Mouse (Mus musculus): ENCODE results near the gene Ccdc62. TPM values are rescaled to one million over a fixed set of nuclear protein-coding genes. Genes with fewer than 3 reads are reported as not detected.

The Ccdc62 gene
- total RNA-seq, 2 experiments from 2014 or later = 2.1 to 4.2 TPM

GRCm38 (mm10) chr5:123996695-123997094 lies 66.2 kb downstream of the Ccdc62 start:
- ATAC-seq (replicated peaks; ENCODE audit: low FRiP score, low TSS enrichment, poor library complexity, severe bottlenecking) = no peak

DNA sequence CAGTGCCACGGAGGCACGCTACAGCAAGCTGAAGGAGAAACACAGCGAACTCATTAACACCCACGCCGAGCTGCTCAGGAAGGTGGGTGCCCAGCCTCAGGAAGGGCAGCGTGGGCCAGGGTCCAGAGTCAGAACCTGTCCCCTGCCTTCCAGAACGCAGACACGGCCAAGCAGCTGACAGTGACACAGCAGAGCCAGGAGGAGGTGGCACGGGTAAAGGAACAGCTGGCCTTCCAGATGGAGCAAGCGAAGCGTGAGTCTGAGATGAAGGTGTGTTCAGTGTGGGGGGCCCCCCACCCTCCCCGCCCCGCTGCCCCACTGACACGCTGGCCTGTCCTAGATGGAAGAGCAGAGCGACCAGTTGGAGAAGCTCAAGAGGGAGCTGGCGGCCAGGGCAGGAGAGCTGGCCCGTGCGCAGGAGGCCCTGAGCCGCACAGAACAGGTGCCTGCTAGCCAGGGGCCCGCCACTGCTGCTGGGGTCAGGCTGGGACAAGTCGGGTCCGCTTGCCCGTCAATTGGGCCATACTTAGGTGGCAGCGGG lies 66.8 kb downstream of the Ccdc62 start:
- no peak for ATAC-seq (replicated peaks; ENCODE audit: low FRiP score, low TSS enrichment, poor library complexity, severe bottlenecking)

DNA sequence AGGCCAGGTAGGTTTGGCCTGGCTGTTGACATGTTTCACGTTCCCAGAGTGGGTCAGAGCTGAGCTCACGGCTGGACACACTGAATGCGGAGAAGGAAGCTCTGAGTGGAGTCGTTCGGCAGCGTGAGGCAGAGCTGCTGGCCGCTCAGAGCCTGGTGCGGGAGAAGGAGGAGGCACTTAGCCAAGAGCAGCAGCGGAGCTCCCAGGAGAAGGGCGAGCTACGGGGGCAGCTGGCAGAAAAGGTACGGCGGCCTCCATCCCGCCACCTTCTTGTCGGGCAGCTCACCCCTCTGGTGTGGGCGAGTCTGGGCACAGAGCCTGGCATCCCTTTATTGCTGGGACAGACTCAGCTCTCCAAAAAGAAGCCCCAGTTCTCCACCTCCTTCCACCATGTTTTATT lies 67.3 kb downstream of the Ccdc62 start:
- ATAC-seq (replicated peaks; ENCODE audit: low FRiP score, low TSS enrichment, poor library complexity, severe bottlenecking) = no peak

DNA sequence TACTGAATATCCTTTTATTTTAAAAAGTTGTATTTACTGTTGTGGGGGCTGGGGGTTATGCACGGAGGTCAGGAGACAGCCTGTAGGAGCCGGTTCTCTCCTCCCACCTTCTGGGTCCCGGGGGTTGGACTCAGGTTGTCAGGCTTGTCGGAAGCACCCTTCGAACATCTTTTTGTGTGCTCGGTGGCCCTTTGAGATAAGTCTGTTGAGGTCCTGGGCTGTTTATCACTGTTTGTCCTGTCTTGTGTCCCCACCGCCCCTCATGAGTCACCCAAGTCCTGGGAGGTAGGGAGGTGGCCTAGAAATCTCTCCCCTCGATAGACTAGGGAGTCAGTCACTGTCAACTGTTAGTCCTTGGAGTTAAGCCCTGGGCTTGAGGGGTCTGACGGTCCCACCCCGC lies 67.9 kb downstream of the Ccdc62 start:
- no peak for ATAC-seq (replicated peaks; ENCODE audit: low FRiP score, low TSS enrichment, poor library complexity, severe bottlenecking)

DNA sequence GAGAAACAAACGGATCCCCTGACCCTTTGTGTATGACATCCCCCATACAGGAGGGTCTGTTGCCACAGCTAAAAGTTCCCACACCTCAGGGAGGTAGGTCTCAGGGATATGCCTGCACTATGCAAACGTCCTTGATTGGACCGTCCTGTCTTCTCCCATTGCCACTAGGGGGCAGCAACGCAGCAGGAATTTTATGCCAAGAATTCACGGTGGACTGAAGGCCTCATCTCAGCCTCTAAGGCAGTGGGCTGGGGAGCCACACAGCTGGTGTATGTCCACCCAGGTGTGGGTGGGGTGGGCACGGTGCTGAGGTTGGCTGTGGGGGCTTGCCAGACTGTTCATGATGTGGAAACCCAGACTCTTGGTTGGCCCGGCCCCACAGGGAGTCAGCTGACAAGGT lies 70.3 kb downstream of the Ccdc62 start:
- ATAC-seq (replicated peaks; ENCODE audit: low FRiP score, low TSS enrichment, poor library complexity, severe bottlenecking) = peak; percentile 45

DNA sequence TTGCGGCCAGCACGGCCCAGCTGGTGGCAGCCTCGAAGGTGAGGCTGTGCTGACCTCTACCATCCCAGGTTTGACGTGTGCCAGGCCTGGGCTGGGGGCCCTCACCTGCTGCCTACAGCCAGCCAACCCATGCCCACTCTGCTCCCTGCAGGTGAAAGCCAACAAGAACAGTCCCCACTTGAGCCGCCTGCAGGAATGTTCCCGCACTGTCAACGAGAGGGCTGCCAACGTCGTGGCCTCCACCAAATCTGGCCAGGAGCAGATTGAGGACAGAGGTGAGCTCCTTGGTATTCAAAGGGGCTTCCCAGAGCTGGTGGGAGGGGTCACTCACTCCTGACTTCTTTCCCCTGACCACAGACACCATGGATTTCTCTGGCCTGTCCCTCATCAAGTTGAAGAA lies 70.8 kb downstream of the Ccdc62 start:
- ATAC-seq (replicated peaks; ENCODE audit: low FRiP score, low TSS enrichment, poor library complexity, severe bottlenecking) = no peak

- ATAC-seq (replicated peaks; ENCODE audit: low FRiP score, low TSS enrichment, poor library complexity, severe bottlenecking) = no peak
These were observed 72.4 kb downstream of the Ccdc62 start for GRCm38 (mm10) chr5:124002876-124003275.

DNA sequence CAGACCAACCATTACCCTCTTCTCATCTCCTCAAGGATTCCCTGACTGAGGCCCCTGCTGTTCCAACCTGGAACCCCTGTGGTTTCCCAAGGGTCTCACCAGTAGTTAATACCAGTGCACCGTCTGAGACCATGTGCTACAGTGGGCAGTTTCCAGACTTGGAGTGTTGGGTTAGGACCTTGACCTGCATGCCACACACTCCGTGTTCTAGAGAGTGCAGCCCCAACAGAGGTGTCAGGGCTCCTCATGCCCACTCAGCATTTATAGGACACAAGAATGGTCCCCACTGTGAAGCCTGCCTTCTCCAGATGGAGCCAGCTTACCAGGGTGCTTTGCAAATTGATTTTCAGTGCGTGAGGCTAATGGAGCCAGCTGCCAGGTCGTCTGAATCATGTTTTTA lies 72.9 kb downstream of the Ccdc62 start:
- ATAC-seq (replicated peaks; ENCODE audit: low FRiP score, low TSS enrichment, poor library complexity, severe bottlenecking) = no peak

DNA sequence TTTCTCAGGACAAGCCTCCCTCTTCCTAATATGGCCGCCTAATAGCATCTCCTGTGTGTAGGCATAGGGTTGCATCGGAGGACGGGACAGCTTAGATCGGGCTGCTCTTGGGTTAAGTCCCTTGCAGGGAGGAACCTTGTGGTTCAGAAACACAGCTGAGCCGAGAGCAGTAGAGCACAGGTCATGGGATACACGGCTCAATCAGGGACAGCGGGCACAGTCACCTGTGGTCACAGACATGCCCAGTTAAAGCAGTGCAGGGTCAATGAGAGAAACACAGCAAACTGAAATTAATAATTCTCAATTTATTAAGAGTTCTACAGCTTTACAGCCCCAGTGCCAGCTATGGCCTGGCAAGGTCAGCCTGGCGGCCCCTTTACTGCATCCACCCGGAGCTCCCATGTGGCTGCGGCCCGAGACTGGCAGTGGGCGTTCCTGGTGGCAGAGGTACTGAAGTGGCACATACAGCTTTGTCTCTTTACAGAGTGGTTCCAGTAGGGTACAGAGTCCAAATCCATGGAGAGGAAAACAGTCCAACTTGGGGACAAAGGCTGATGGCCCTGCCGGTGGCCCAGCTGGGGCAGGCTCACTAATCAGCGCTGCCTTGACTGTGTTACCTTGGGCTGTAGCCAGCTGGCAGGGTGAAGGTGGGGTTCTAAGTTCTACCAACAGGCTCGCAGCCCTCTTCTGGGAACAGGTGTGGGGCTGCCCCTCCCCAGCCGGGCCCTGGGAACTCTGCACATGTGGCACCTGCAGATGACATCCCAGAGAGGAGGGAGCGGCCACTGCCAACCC lies 74.1 kb downstream of the Ccdc62 start:
- no peak for ATAC-seq (replicated peaks; ENCODE audit: low FRiP score, low TSS enrichment, poor library complexity, severe bottlenecking)

GRCm38 (mm10) chr5:124005151-124005500 lies 74.6 kb downstream of the Ccdc62 start:
- no peak for ATAC-seq (replicated peaks; ENCODE audit: low FRiP score, low TSS enrichment, poor library complexity, severe bottlenecking)

- ATAC-seq (replicated peaks; ENCODE audit: low FRiP score, low TSS enrichment, poor library complexity, severe bottlenecking) = no peak
These were observed 75.1 kb downstream of the Ccdc62 start for GRCm38 (mm10) chr5:124005591-124005990.

DNA sequence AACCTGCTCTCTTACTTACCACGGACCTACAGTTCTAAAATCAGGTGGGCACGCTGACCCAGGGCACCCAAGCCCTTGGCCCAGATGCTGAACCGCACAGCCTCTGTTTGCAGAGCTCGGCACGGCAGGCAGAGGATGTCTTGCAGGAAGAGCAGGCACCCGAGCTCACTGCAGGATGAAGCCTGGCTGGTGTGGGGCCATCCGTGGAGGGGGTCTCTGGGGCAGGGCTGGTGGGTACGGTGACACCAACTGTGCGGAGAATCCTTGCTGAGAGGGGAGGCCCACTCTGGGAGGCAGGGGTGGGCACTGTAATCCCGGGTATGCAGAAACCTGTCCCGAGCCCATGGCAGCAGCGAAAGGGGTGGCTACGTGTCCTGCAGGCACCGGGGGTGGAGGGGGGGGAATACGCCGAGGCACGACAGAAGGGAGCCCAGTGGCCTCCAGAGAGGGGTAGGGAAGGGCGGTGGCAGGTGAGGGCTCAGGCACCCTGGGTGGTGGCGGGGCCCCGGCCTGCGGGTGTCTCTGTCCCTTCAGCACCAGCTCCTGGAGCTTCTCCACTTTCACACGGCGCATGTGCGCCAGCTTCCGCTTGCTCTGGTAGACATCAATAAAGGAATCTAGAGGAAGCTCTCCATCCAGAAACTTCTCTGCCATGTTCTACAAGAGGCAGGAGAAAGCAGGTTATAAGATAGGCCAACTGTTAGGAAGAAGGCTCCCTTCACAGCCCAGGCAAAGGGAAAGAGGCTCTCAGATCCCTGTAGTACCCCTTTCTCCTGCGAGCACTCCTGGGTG lies 75.8 kb downstream of the Ccdc62 start:
- ATAC-seq (replicated peaks; ENCODE audit: low FRiP score, low TSS enrichment, poor library complexity, severe bottlenecking) = no peak

DNA sequence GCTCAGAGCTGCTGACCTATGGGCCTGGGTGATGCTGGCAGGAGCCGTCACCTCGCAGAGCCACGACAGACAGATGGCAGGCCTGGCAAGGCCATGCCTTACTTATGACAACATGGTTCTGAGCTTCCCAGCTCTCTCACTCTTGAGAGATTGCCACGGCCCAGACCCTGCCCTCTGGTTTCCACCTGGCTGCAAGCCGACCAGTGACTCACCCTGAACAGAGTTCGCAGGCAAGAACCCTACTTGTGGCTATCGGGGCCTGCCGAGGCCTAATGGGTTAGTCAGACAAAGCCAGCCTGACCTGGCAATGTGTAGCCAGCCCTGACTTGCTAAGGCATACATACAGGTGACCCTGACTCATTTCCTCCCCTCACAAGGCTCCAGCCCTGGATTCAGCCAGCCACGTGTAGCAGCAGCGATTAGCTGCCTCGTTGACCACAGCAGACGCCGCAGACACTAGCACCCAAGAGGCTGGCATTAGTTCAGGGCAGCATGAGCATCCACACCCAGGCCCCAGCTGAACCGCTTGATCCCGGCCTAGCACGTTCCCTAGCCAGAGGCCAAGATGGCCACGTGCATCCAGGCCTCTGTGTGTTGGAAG lies 76.5 kb downstream of the Ccdc62 start:
- ATAC-seq (replicated peaks; ENCODE audit: low FRiP score, low TSS enrichment, poor library complexity, severe bottlenecking) = no peak

DNA sequence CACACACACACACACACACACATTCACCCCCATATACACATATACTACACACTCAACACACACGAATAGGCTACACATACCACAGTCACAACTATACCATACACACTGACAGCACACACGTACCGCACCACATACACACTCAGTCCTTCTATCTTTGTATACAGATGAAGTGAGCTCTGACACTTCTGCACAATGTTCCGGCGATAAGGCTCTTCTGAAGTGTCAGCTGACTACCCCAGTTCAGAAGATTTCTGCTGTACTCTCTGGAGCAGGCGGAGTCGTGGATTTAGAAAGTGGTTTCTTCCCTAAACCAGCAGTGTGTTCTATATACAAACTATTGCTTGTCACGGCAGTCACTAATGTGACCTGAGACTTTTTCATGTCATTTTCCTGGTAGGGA lies 79.6 kb downstream of the Ccdc62 start:
- peak; percentile 60 for ATAC-seq (replicated peaks; ENCODE audit: low FRiP score, low TSS enrichment, poor library complexity, severe bottlenecking)

GRCm38 (mm10) chr5:124010910-124011655 lies 80.6 kb downstream of the Ccdc62 start:
- ATAC-seq (replicated peaks; ENCODE audit: low FRiP score, low TSS enrichment, poor library complexity, severe bottlenecking) = peak; percentile 56

GRCm38 (mm10) chr5:124011927-124012326 lies 81.4 kb downstream of the Ccdc62 start:
- ATAC-seq (replicated peaks; ENCODE audit: low FRiP score, low TSS enrichment, poor library complexity, severe bottlenecking) = no peak

DNA sequence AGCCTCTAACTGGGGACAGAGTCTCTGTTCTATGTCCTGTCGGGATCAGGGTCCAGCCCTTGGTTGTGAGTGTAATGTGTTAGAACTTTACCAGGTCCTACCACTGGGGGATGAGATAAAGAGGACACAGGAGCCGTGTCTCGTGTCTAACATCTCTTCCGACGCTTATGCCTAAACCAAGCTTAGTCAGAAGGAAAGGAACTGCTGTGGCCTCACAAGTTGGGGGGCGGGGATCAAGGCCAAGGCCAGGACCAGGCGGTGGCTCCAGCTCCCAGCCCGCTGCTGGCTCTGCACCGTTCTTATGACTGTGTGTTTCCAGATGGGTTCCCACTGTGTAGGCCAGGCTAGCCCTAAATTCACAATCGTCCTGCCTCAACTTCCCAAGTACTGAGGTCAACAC lies 82.4 kb downstream of the Ccdc62 start:
- 0 out of 2 replicates have a peak, but pooled peaks have one; percentile 9 for ATAC-seq (replicated peaks; ENCODE audit: low FRiP score, low TSS enrichment, poor library complexity, severe bottlenecking)

- no peak for ATAC-seq (replicated peaks; ENCODE audit: low FRiP score, low TSS enrichment, poor library complexity, severe bottlenecking)
These were observed 83.3 kb downstream of the Ccdc62 start for GRCm38 (mm10) chr5:124013747-124014146.

DNA sequence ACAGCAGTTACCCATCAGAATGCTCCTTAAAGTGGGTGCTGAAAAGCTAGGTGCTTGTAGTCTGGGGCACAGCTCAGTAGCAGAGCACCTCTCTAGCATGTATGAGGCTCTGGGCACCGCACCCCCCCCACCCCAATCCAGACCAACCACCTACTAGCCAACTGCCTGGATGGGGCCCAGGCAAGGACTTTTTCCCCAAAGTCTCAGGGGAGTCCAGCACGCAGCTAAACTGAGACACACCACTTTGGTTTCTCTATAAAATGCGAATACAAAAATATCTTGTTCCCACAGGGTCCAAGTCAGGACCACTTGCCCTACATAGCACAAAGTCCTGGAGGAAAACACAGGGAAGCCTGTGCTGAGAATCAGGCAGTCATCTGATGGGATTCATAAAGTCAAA lies 83.7 kb downstream of the Ccdc62 start:
- ATAC-seq (replicated peaks; ENCODE audit: low FRiP score, low TSS enrichment, poor library complexity, severe bottlenecking) = no peak

All from megakaryocyte-erythroid progenitor cell, adult 5-6 weeks (primary cell).